ENCODE assay signal across 11 mouse cellular contexts in genomic region chr17:31897186-31897793, GRCm38 (mm10). TPM values are rescaled to one million over a fixed set of nuclear protein-coding genes. Genes with fewer than 3 reads are reported as not detected.
DNase-seq lines count a peak whose midpoint lies in the region; ATAC-seq and TF ChIP-seq lines count a peak whose summit lies in the region.
"Had no signal": no experiment of that assay in that cellular context is flagged by ENCODE, and none has a peak within 500 bp of the region (broad histone marks: within the 10 kb centered on the region; RNA-seq: fewer than 3 reads in every experiment).

No protein-coding gene starts in this region.

- no peak overlapping the region for H3K9ac ChIP-seq in neural tube, embryonic 15.5 days (replicated peaks)

- H3K9me3 ChIP-seq in neural tube, embryonic 15.5 days (replicated peaks) = no peaks in the 10 kb centered on the region
- H3K9me3 ChIP-seq: midbrain, embryonic 10.5 days had no signal

- no peak overlapping the region for H3K4me2 ChIP-seq in neural tube, embryonic 15.5 days

- 82% methylated on average over 4 of the region's 4 CpGs for WGBS in kidney, adult 2 months
- WGBS in neural tube, embryonic 15.5 days = 83% methylated on average over 4 of the region's 4 CpGs

- H3K4me1 ChIP-seq in kidney, adult 2 months (ENCODE audit: control insufficient read depth, insufficient read depth, low read length) = peaks cover 7% of the 10 kb centered on the region; the same call in 1 of the 2 replicates
- H3K4me1 ChIP-seq in neural tube, embryonic 15.5 days = peaks cover 10% of the 10 kb centered on the region

- no peak for TF ChIP-seq POLR2A in kidney, adult 2 months (IDR thresholded peaks at IDR 0.05; ENCODE audit: low read depth, low read length)

- H3K4me3 ChIP-seq in kidney, adult 2 months (ENCODE audit: insufficient read depth, low read depth, low read length) = no peak overlapping the region
- H3K4me3 ChIP-seq in neural tube, embryonic 15.5 days (replicated peaks) = no peak overlapping the region
- H3K4me3 ChIP-seq: midbrain, embryonic 10.5 days had no signal

- no peak overlapping the region for H3K27ac ChIP-seq in kidney, adult 2 months (ENCODE audit: insufficient read depth, low read depth, low read length)
- H3K27ac ChIP-seq in neural tube, embryonic 15.5 days (replicated peaks) = no peak overlapping the region
- H3K27ac ChIP-seq: midbrain, embryonic 10.5 days had no signal

- no peaks in the 10 kb centered on the region for H3K27me3 ChIP-seq in kidney, adult 2 months (replicated peaks; ENCODE audit: control insufficient read depth, insufficient read depth, low read length)
- H3K27me3 ChIP-seq in neural tube, embryonic 15.5 days (replicated peaks) = no peaks in the 10 kb centered on the region

- no peak for TF ChIP-seq CTCF in kidney, adult 2 months (conservative IDR thresholded peaks at IDR 0.05; ENCODE audit: insufficient read depth, insufficient read length, low read depth, low read length)

- no peak for ATAC-seq in neural tube, embryonic 15.5 days (ENCODE audit: low FRiP score)

- peak; percentile 30 for DNase-seq in kidney, adult 2 months
- no peak for DNase-seq in kidney, postnatal 4 days
- peak; percentile 47 for DNase-seq in NIH3T3 (ENCODE audit: low read depth)
- DNase-seq in gastrocnemius, postnatal 10 days = peak; percentile 7
- DNase-seq in lung, postnatal 25 days (ENCODE audit: low spot score) = peak; percentile 91
- no peak for DNase-seq in layer of hippocampus, postnatal 14 days (ENCODE audit: low spot score in 2 of 2)
- DNase-seq: cerebellum, postnatal 36 days; kidney, adult 11 months; liver had no signal

- no peaks in the 10 kb centered on the region for H3K36me3 ChIP-seq in kidney, adult 2 months (ENCODE audit: control insufficient read depth, insufficient read depth, low read length)
- H3K36me3 ChIP-seq in neural tube, embryonic 15.5 days = no peaks in the 10 kb centered on the region
- H3K36me3 ChIP-seq: midbrain, embryonic 10.5 days had no signal

RNA-seq across cellular contexts. Expression of gene Sik1, which starts 41.7 kb away (rescaled TPM):
- 35.5 and 57.6 TPM in 2 replicates for polyA plus RNA-seq in kidney, adult 2 months (2012; rRNA removed)
- total RNA-seq in gastrocnemius, postnatal 10 days (2021) = 10 to 100 TPM; 30.6 to 33.2 TPM
- 10 to 100 TPM; 16.1 to 16.7 TPM for total RNA-seq in layer of hippocampus, postnatal 14 days (2021)
- 18.4 and 20.7 TPM in 2 replicates for polyA plus RNA-seq in neural tube, embryonic 15.5 days (2015; fragmentation: Nextera tagmentation; extraction: Ambion mirVana)

Comparison
In these comparisons a context has a peak if more than half of its experiments do, and no peak if none do; other contexts are left out.
1. DNase-seq: peak in kidney, adult 2 months (single experiment), NIH3T3 (single experiment), gastrocnemius, postnatal 10 days (single experiment) and lung, postnatal 25 days (single experiment); none in kidney, postnatal 4 days (0 of 2) and layer of hippocampus, postnatal 14 days (0 of 2).